Mouse (Mus musculus): ENCODE data around the gene Zfyve9. TPM values are rescaled to one million over a fixed set of nuclear protein-coding genes. Genes with fewer than 3 reads are reported as not detected.

Zfyve9 gene
- polyA plus RNA-seq, 1 experiment from 2014 or later: 4.2 TPM

DNA sequence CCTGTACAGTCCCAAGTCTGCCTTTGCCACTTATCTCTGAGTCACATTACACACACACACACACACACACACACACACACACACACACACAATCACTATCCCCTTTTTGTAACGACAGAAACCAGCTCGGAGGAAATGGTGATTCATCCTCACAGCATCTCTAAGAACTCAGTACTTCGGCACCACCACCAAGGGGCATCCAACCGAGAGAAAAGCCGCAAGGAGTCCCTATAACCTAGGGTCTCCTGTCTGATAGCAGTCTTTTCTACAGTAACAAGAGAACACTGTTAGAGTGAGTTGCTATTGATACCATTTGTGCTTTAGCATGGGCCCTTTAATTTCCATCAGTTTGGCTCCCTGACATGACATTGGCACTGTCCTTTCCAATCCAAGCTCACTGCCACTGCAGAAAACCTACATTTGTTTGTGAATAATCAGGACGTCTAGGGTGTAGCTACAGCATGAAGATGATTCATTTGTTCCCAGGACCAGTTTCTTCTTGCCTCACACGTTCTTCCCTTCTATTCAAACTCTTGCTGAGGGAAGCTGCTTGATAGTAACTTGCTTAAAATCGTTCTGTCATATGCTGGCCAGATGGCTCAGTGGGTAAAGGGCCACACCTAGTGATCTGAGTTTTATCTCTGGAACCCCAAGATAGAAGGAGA lies 2.0 kb upstream of the Zfyve9 start:
- Histone ChIP-seq H3K27me3 (replicated peaks; ENCODE audit: low read depth, poor library complexity, severe bottlenecking) (no peaks in the 10 kb centered on the region), H3K9me3 (no peaks in the 10 kb centered on the region), H3K27ac (replicated peaks) (no peak overlapping the region), H3K4me1 (peaks cover 12% of the 10 kb centered on the region), H3K4me3 (no peak overlapping the region), H3K36me3 (replicated peaks) (no peaks in the 10 kb centered on the region)
- 41% methylated on average over 8 of the region's 8 CpGs for WGBS
- DNase-seq (ENCODE audit: low spot score): no peak

- DNase-seq (ENCODE audit: low spot score): no peak
- WGBS: 71% methylated on average over 3 of the region's 3 CpGs
These were observed 998 bp upstream of the Zfyve9 start for GRCm38 (mm10) chr4:108781596-108781995.

GRCm38 (mm10) chr4:108780864-108781205 lies 237 bp upstream of the Zfyve9 start:
- WGBS: 1% methylated on average over 20 of the region's 20 CpGs

More at GRCm38 (mm10) chr4:108781596-108781995, 998 bp upstream of the Zfyve9 start:
- H3K4me3 ChIP-seq: peak overlapping the region; percentile 83
- no peaks in the 10 kb centered on the region for H3K9me3 ChIP-seq
- peaks cover 12% of the 10 kb centered on the region for H3K4me1 ChIP-seq
- no peaks in the 10 kb centered on the region for H3K36me3 ChIP-seq (replicated peaks)
- no peak overlapping the region for H3K27ac ChIP-seq (replicated peaks)
- no peaks in the 10 kb centered on the region for H3K27me3 ChIP-seq (replicated peaks; ENCODE audit: low read depth, poor library complexity, severe bottlenecking)

DNA sequence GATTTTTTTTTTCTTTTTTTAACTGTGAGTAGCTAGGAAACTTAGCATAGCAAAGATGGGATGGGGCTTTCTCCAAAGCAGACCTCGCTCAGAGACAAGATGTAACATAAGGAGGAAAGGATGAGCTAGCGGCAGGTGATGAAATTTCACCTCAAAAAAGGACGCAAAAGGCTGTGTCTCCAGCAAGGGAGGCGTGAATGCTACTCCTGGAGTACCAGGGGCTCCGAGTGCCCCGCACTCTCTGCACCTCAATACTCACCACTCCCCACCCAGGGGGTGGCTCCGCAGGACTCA lies 888 bp downstream of the Zfyve9 start:
- under 1% methylated on average over 7 of the region's 7 CpGs for WGBS
- no peak for DNase-seq (ENCODE audit: low spot score)

More at GRCm38 (mm10) chr4:108780864-108781205, 237 bp upstream of the Zfyve9 start:
- H3K36me3 ChIP-seq (replicated peaks): no peaks in the 10 kb centered on the region
- DNase-seq (ENCODE audit: low spot score): no peak
- H3K4me1 ChIP-seq: peaks cover 12% of the 10 kb centered on the region
- H3K9me3 ChIP-seq: no peaks in the 10 kb centered on the region
- peak overlapping the region; percentile 99 for H3K27ac ChIP-seq (replicated peaks)
- peak overlapping the region; percentile 83 for H3K4me3 ChIP-seq
- no peaks in the 10 kb centered on the region for H3K27me3 ChIP-seq (replicated peaks; ENCODE audit: low read depth, poor library complexity, severe bottlenecking)

GRCm38 (mm10) chr4:108768527-108768926 lies 12.1 kb downstream of the Zfyve9 start:
- H3K4me3 ChIP-seq: no peak overlapping the region
- no peaks in the 10 kb centered on the region for H3K9me3 ChIP-seq
- H3K27me3 ChIP-seq (replicated peaks; ENCODE audit: low read depth, poor library complexity, severe bottlenecking): no peaks in the 10 kb centered on the region
- DNase-seq (ENCODE audit: low spot score): no peak
- H3K36me3 ChIP-seq (replicated peaks): peaks cover 4% of the 10 kb centered on the region
- H3K4me1 ChIP-seq: peaks cover 13% of the 10 kb centered on the region; the same call in 1 of the 2 replicates
- no peak overlapping the region for H3K27ac ChIP-seq (replicated peaks)

More for the DNA sequence above, 888 bp downstream of the Zfyve9 start:
- Histone ChIP-seq H3K27ac (replicated peaks) (peak overlapping the region; percentile 99), H3K9me3 (no peaks in the 10 kb centered on the region), H3K4me3 (peak overlapping the region; percentile 83), H3K36me3 (replicated peaks) (no peaks in the 10 kb centered on the region), H3K4me1 (peaks cover 12% of the 10 kb centered on the region), H3K27me3 (replicated peaks; ENCODE audit: low read depth, poor library complexity, severe bottlenecking) (no peaks in the 10 kb centered on the region)

DNA sequence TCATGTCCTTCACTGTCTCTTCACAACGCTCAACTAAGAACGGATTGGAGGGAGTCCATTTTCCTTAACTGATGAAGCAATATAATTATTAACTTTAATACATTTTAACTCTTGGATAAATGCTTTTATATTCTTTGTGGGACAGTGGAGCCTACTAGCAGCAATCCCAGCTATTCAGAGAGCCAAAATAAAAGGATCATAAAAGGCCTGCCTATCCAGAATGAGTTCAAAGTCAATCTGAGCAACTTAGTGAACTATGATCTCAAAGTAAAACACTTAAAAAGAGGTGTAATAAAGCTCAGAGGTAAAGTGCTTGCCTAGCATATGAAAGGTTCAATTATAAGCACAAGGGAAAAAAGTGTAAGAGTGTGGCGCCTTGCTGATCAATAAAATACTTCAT lies 21.0 kb downstream of the Zfyve9 start:
- 97% methylated on average over 3 of the region's 3 CpGs for WGBS
- H3K27ac ChIP-seq (replicated peaks): no peak overlapping the region
- no peaks in the 10 kb centered on the region for H3K36me3 ChIP-seq (replicated peaks)
- no peaks in the 10 kb centered on the region for H3K4me1 ChIP-seq
- H3K4me3 ChIP-seq: no peak overlapping the region
- no peak for DNase-seq (ENCODE audit: low spot score)
- no peaks in the 10 kb centered on the region for H3K27me3 ChIP-seq (replicated peaks; ENCODE audit: low read depth, poor library complexity, severe bottlenecking)
- no peaks in the 10 kb centered on the region for H3K9me3 ChIP-seq

- no peaks in the 10 kb centered on the region; the same call in 1 of the 2 replicates for H3K36me3 ChIP-seq (replicated peaks)
- H3K9me3 ChIP-seq: no peaks in the 10 kb centered on the region
- H3K27me3 ChIP-seq (replicated peaks; ENCODE audit: low read depth, poor library complexity, severe bottlenecking): no peaks in the 10 kb centered on the region
- H3K4me1 ChIP-seq: no peaks in the 10 kb centered on the region
- DNase-seq (ENCODE audit: low spot score): no peak
- H3K27ac ChIP-seq (replicated peaks): no peak overlapping the region
- H3K4me3 ChIP-seq: no peak overlapping the region
- WGBS: 87% methylated on average over 3 of the region's 3 CpGs
These were observed 34.3 kb downstream of the Zfyve9 start for GRCm38 (mm10) chr4:108746160-108746873.

DNA sequence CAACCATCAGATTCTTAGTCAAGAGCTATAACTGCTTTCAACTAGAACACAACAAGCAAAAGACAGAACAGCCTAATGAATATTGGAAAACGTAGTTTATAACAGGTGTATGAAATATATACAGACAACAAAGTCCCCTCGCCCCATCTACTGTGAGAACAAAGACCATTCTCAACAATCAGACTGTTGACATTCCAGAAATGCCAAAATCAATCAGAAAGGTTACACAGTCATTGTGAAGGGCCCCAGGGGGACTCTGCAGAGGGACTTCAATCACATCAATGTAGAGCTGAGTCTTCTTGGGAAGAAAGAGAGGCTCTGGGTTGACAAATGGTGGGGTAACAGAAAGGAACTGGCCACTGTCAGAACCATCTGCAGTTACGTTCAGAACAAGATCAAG lies 49.0 kb downstream of the Zfyve9 start:
- H3K4me3 ChIP-seq: no peak overlapping the region
- H3K27me3 ChIP-seq (replicated peaks; ENCODE audit: low read depth, poor library complexity, severe bottlenecking): no peaks in the 10 kb centered on the region
- DNase-seq (ENCODE audit: low spot score): no peak
- peaks cover 6% of the 10 kb centered on the region; the same call in 1 of the 2 replicates for H3K4me1 ChIP-seq
- H3K36me3 ChIP-seq (replicated peaks): no peaks in the 10 kb centered on the region
- whole genome bisulfite sequencing: 53% methylated on average over 3 of the region's 3 CpGs
- H3K9me3 ChIP-seq: no peaks in the 10 kb centered on the region
- no peak overlapping the region for H3K27ac ChIP-seq (replicated peaks)

- no peaks in the 10 kb centered on the region for H3K9me3 ChIP-seq
- H3K4me3 ChIP-seq: no peak overlapping the region
- H3K27ac ChIP-seq (replicated peaks): no peak overlapping the region
- H3K36me3 ChIP-seq (replicated peaks): peaks cover 2% of the 10 kb centered on the region
- no peak for DNase-seq (ENCODE audit: low spot score)
- no peaks in the 10 kb centered on the region for H3K27me3 ChIP-seq (replicated peaks; ENCODE audit: low read depth, poor library complexity, severe bottlenecking)
- WGBS: 72% methylated on average over 1 of the region's 1 CpGs
- peaks cover 6% of the 10 kb centered on the region; the same call in 1 of the 2 replicates for H3K4me1 ChIP-seq
These were observed 50.1 kb downstream of the Zfyve9 start for GRCm38 (mm10) chr4:108730450-108730849.

- Histone ChIP-seq H3K9me3 (no peaks in the 10 kb centered on the region), H3K27ac (replicated peaks) (no peak overlapping the region), H3K4me3 (no peak overlapping the region), H3K27me3 (replicated peaks; ENCODE audit: low read depth, poor library complexity, severe bottlenecking) (no peaks in the 10 kb centered on the region), H3K36me3 (replicated peaks) (peaks cover 37% of the 10 kb centered on the region), H3K4me1 (no peaks in the 10 kb centered on the region)
- 91% methylated on average over 2 of the region's 2 CpGs for WGBS
- DNase-seq (ENCODE audit: low spot score): no peak
These were observed 56.5 kb downstream of the Zfyve9 start for GRCm38 (mm10) chr4:108724102-108724501.

- Histone ChIP-seq H3K9me3 (no peaks in the 10 kb centered on the region), H3K27ac (replicated peaks) (no peak overlapping the region), H3K27me3 (replicated peaks; ENCODE audit: low read depth, poor library complexity, severe bottlenecking) (no peaks in the 10 kb centered on the region), H3K4me1 (no peaks in the 10 kb centered on the region), H3K36me3 (replicated peaks) (peaks cover 55% of the 10 kb centered on the region), H3K4me3 (no peak overlapping the region)
- 86% methylated on average over 3 of the region's 3 CpGs for WGBS
- no peak for DNase-seq (ENCODE audit: low spot score)
These were observed 59.3 kb downstream of the Zfyve9 start for GRCm38 (mm10) chr4:108721245-108721784.

- no peak for DNase-seq (ENCODE audit: low spot score)
- Histone ChIP-seq H3K4me1 (no peaks in the 10 kb centered on the region), H3K9me3 (no peaks in the 10 kb centered on the region), H3K36me3 (replicated peaks) (peaks cover 55% of the 10 kb centered on the region), H3K27me3 (replicated peaks; ENCODE audit: low read depth, poor library complexity, severe bottlenecking) (no peaks in the 10 kb centered on the region), H3K27ac (replicated peaks) (no peak within 1 kb of the TSS), H3K4me3 (no peak within 1 kb of the TSS)
- 84% methylated on average over 5 of the region's 5 CpGs for WGBS
These were observed 61.2 kb downstream of the Zfyve9 start, which contains the start of gene 3110021N24Rik for GRCm38 (mm10) chr4:108719349-108719748. TSS of gene 3110021N24Rik (plus strand) at chr4:108719649.

DNA sequence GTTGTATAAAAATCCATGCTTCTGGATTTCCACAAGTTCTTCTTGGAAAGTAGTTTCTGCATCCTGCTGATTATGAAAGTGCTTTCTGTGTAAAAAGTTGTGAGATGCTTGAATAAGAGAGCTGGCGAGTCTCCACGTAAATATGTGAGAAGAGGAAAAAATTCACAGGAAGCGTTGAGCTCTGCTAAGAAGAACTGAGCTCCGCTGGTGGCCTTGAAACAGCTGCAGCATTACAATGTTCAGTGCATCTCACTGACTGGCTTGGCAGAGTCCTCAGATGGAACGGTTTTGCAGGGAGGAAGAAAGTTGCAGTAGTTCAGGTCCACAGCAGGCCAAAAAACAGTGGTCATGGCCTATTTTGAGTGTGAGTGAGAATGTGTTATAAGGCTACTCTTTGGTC lies 72.4 kb downstream of the Zfyve9 start:
- no peak for DNase-seq (ENCODE audit: low spot score)
- Histone ChIP-seq H3K36me3 (replicated peaks) (peaks cover 23% of the 10 kb centered on the region), H3K9me3 (no peaks in the 10 kb centered on the region), H3K27me3 (replicated peaks; ENCODE audit: low read depth, poor library complexity, severe bottlenecking) (no peaks in the 10 kb centered on the region), H3K27ac (replicated peaks) (no peak overlapping the region), H3K4me1 (no peaks in the 10 kb centered on the region), H3K4me3 (no peak overlapping the region)
- WGBS: 89% methylated on average over 5 of the region's 5 CpGs
